14 mouse cellular contexts compared by ENCODE assay signal in the genomic region with DNA sequence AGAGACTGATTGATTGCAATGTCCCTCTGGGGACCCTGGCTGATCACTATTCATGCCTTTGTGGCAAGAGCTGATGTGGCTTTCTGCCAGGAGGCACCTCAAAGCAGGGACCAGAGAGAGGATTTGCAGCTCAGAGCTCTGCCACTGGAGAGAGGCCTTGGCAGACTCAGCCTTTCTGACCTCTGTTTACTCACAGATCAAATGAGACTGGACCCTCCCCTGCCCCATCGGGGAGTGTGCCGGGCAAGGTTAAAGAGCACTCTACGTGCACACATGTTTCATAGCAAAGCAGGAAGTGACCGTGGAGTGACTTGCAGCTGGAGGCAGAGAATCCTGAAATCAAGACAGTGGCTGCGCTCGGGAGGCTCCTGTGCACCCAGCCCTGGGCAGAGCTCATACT. TPM values are rescaled to one million over a fixed set of nuclear protein-coding genes. Genes with fewer than 3 reads are reported as not detected.
DNase-seq lines count a peak whose midpoint lies in the region; ATAC-seq and TF ChIP-seq lines count a peak whose summit lies in the region.
"Had no signal": no experiment of that assay in that cellular context is flagged by ENCODE, and none has a peak within 500 bp of the region (broad histone marks: within the 10 kb centered on the region; RNA-seq: fewer than 3 reads in every experiment).

No protein-coding gene starts in this region.

- no peak overlapping the region for H3K4me3 ChIP-seq in intestine, embryonic 15.5 days (replicated peaks)
- no peak overlapping the region for H3K4me3 ChIP-seq in intestine, postnatal 0 days (ENCODE audit: low read depth, low read length)
- no peak overlapping the region for H3K4me3 ChIP-seq in embryonic facial prominence, embryonic 12.5 days
- H3K4me3 ChIP-seq: erythroblast, embryonic 14.5 days; lung, embryonic 15.5 days had no signal

- no peak for TF ChIP-seq CTCF in intestine, postnatal 0 days (IDR thresholded peaks at IDR 0.05; ENCODE audit: low read depth)

- H3K27ac ChIP-seq in intestine, embryonic 15.5 days, result no peak overlapping the region
- no peak overlapping the region for H3K27ac ChIP-seq in intestine, postnatal 0 days (ENCODE audit: low read depth, low read length)
- H3K27ac ChIP-seq in embryonic facial prominence, embryonic 12.5 days, result peak overlapping the region; percentile 71
- H3K27ac ChIP-seq: lung, embryonic 15.5 days had no signal

- WGBS in intestine, embryonic 15.5 days, result 16% methylated on average over 6 of the region's 6 CpGs
- 18% methylated on average over 6 of the region's 6 CpGs for WGBS in intestine, postnatal 0 days
- 11% methylated on average over 6 of the region's 6 CpGs for WGBS in embryonic facial prominence, embryonic 12.5 days

- peaks cover 9% of the 10 kb centered on the region for H3K4me1 ChIP-seq in intestine, embryonic 15.5 days (replicated peaks)
- no peaks in the 10 kb centered on the region; the same call in 1 of the 2 replicates for H3K4me1 ChIP-seq in intestine, postnatal 0 days (replicated peaks; ENCODE audit: control insufficient read depth, insufficient read depth, low read length)
- H3K4me1 ChIP-seq in embryonic facial prominence, embryonic 12.5 days, result peaks cover 19% of the 10 kb centered on the region

- ATAC-seq in intestine, embryonic 15.5 days, result peak; percentile 56
- no peak for ATAC-seq in intestine, postnatal 0 days
- ATAC-seq in embryonic facial prominence, embryonic 12.5 days (ENCODE audit: insufficient number of reproducible peaks, insufficient read depth, low FRiP score, low TSS enrichment), result no peak
- no peak for ATAC-seq in monocyte, adult 5-6 weeks (replicated peaks; ENCODE audit: insufficient number of reproducible peaks, low FRiP score, low TSS enrichment, poor library complexity, severe bottlenecking)
- ATAC-seq in frontal cortex, adult (ENCODE audit: low TSS enrichment), result no peak

- H3K9me3 ChIP-seq in intestine, embryonic 15.5 days, result no peaks in the 10 kb centered on the region
- no peaks in the 10 kb centered on the region for H3K9me3 ChIP-seq in intestine, postnatal 0 days (ENCODE audit: control insufficient read depth)
- no peaks in the 10 kb centered on the region for H3K9me3 ChIP-seq in embryonic facial prominence, embryonic 12.5 days
- H3K9me3 ChIP-seq: lung, embryonic 15.5 days had no signal

- H3K9ac ChIP-seq in intestine, embryonic 15.5 days, result no peak overlapping the region
- no peak overlapping the region for H3K9ac ChIP-seq in intestine, postnatal 0 days (ENCODE audit: low read depth, low read length)
- H3K9ac ChIP-seq in embryonic facial prominence, embryonic 12.5 days, result no peak overlapping the region
- H3K9ac ChIP-seq: lung, embryonic 15.5 days had no signal

- H3K27me3 ChIP-seq in intestine, embryonic 15.5 days (replicated peaks), result no peaks in the 10 kb centered on the region
- H3K27me3 ChIP-seq in intestine, postnatal 0 days (replicated peaks; ENCODE audit: control insufficient read depth, insufficient read depth, low read length), result no peaks in the 10 kb centered on the region
- no peaks in the 10 kb centered on the region for H3K27me3 ChIP-seq in embryonic facial prominence, embryonic 12.5 days
- H3K27me3 ChIP-seq: lung, embryonic 15.5 days had no signal

- H3K4me2 ChIP-seq in intestine, embryonic 15.5 days (replicated peaks), result no peak overlapping the region
- H3K4me2 ChIP-seq in intestine, postnatal 0 days (replicated peaks; ENCODE audit: low read depth), result no peak overlapping the region; the same call in 1 of the 2 replicates
- no peak overlapping the region for H3K4me2 ChIP-seq in embryonic facial prominence, embryonic 12.5 days (replicated peaks)
- H3K4me2 ChIP-seq: lung, embryonic 15.5 days had no signal

- no peaks in the 10 kb centered on the region for H3K36me3 ChIP-seq in intestine, embryonic 15.5 days
- H3K36me3 ChIP-seq in intestine, postnatal 0 days (ENCODE audit: control insufficient read depth, insufficient read depth), result no peaks in the 10 kb centered on the region
- H3K36me3 ChIP-seq in embryonic facial prominence, embryonic 12.5 days, result no peaks in the 10 kb centered on the region
- H3K36me3 ChIP-seq: lung, embryonic 15.5 days had no signal

- DNase-seq in adrenal gland, postnatal 25 days, result peak; percentile 32
- peak; percentile 51 for DNase-seq in mesoderm, embryonic 11.5 days (ENCODE audit: low read depth, low spot score)
- no peak for DNase-seq in cerebellum, adult 8-10 months
- DNase-seq: kidney, postnatal 14 days; layer of hippocampus, postnatal 36 days; retina, postnatal 1 day had no signal

RNA-seq across cellular contexts. Expression of a gene that starts 30.2 kb away (rescaled TPM):
- polyA plus RNA-seq in intestine, embryonic 15.5 days (2015; fragmentation: Nextera tagmentation; extraction: Ambion mirVana), result 3.0 and 3.2 TPM in 2 replicates
- polyA plus RNA-seq in intestine, postnatal 0 days (2015; fragmentation: Nextera tagmentation; extraction: Ambion mirVana), result 0.46 TPM in 2 replicates
- 1.1 and 1.5 TPM in 2 replicates for total RNA-seq in adrenal gland, postnatal 25 days (2021)
- 3.9 and 4.3 TPM in 2 replicates for polyA plus RNA-seq in embryonic facial prominence, embryonic 12.5 days (2016; fragmentation: Nextera tagmentation; extraction: Ambion mirVana)
- not detected in 3 replicates for total RNA-seq in monocyte, adult 5-6 weeks (2017)
- total RNA-seq: hematopoietic stem cell, adult 5-6 weeks had no signal
- polyA plus RNA-seq: erythroblast, embryonic 14.5 days had no signal
